Mouse (Mus musculus) forelimb bud, embryonic 11.5 days (tissue): Measurements from ENCODE around the gene Spns3.
A peak's percentile ranks its signal among the peaks of the same experiment; 100 is the strongest.

Experiments
- DNase-seq: peaks from one replicate; pipeline ENCODE4 v3.0.0-alpha.2; 2012; ENCODE audit warnings: low read depth, low spot score

Spns3 gene

GRCm38 (mm10) chr11:72550134-72550988, at the start of gene Spns3:
Gene Spns3, minus strand, starts transcription at chr11:72550506.
- no peak for DNase-seq

GRCm38 (mm10) chr11:72597780-72598179, 47.5 kb upstream of the Spns3 start:
- no peak for DNase-seq

- no peak for DNase-seq
Observed at GRCm38 (mm10) chr11:72595010-72595737, 44.9 kb upstream of the Spns3 start.

GRCm38 (mm10) chr11:72587537-72588233, 37.4 kb upstream of the Spns3 start:
- no peak for DNase-seq

- no peak for DNase-seq
Observed at GRCm38 (mm10) chr11:72586570-72586969, 36.3 kb upstream of the Spns3 start.

GRCm38 (mm10) chr11:72583092-72583491, 32.8 kb upstream of the Spns3 start:
- no peak for DNase-seq

- DNase-seq = no peak
Observed at GRCm38 (mm10) chr11:72582448-72582705, 32.1 kb upstream of the Spns3 start.

GRCm38 (mm10) chr11:72581609-72582447, 31.5 kb upstream of the Spns3 start:
- no peak for DNase-seq

- DNase-seq = peak; percentile 26
Observed at GRCm38 (mm10) chr11:72578471-72578870, 28.2 kb upstream of the Spns3 start.

GRCm38 (mm10) chr11:72576466-72577351, 26.4 kb upstream of the Spns3 start:
- DNase-seq = no peak

- DNase-seq = no peak
Observed at GRCm38 (mm10) chr11:72576111-72576465, 25.8 kb upstream of the Spns3 start.

- DNase-seq = no peak
Observed at GRCm38 (mm10) chr11:72573819-72574218, 23.5 kb upstream of the Spns3 start.

GRCm38 (mm10) chr11:72570319-72570979, 20.1 kb upstream of the Spns3 start:
- peak; percentile 90 for DNase-seq

GRCm38 (mm10) chr11:72569671-72570318, 19.5 kb upstream of the Spns3 start:
- no peak for DNase-seq

GRCm38 (mm10) chr11:72569051-72569450, 18.7 kb upstream of the Spns3 start:
- no peak for DNase-seq

- no peak for DNase-seq
Observed at GRCm38 (mm10) chr11:72566816-72567338, 16.6 kb upstream of the Spns3 start.

GRCm38 (mm10) chr11:72566304-72566703, 16.0 kb upstream of the Spns3 start:
- no peak for DNase-seq

- DNase-seq = peak; percentile 76
Observed at GRCm38 (mm10) chr11:72564232-72564807, 14.0 kb upstream of the Spns3 start.

- no peak for DNase-seq
Observed at GRCm38 (mm10) chr11:72560661-72561060, 10.4 kb upstream of the Spns3 start.
